Mouse (Mus musculus) myocyte (in vitro differentiated cells): ENCODE measurements around the gene Orm2.

Source experiments
- MAX ChIP-seq: IDR thresholded peaks from one replicate; pipeline ENCODE4 v1.6.1; 2011; ENCODE audit warnings: low read depth, mild to moderate bottlenecking, control low read depth
- POLR2A ChIP-seq: IDR thresholded peaks from one replicate; pipeline ENCODE4 v1.6.1; 2011; ENCODE audit warnings: low read depth, mild to moderate bottlenecking, control low read depth, moderate library complexity; ENCODE audit not compliant: insufficient read length
- POLR2AphosphoS2 ChIP-seq: IDR thresholded peaks from one replicate; pipeline ENCODE4 v1.6.1; 2011; ENCODE audit warnings: low read depth, control low read depth; ENCODE audit not compliant: insufficient read length

GRCm38 (mm10) chr4:63338414-63339076 is 23.7 kb upstream of the Orm2 start:
- TF ChIP-seq POLR2AphosphoS2 = no peak
- TF ChIP-seq POLR2A = no peak
- TF ChIP-seq MAX = no peak
